Mouse (Mus musculus) lung, adult 10 weeks (tissue): ENCODE measurements around the gene Ring1. TPM values are rescaled to one million over a fixed set of nuclear protein-coding genes. Genes with fewer than 3 reads are reported as not detected.

Experiments used
- polyA plus RNA-seq: library from polyadenylated mRNA; stranded (reverse); fragments of 350-450 nt; fragmentation: Illumina TruSeq; extraction: RNeasy Lipid Tissue Mini Kit (QIAGEN cat#74804); gene quantifications from one replicate; pipeline ENCODE4 v1.2.3, GENCODE M21; 2014; ENCODE audit warnings: low read depth, low replicate concordance; ENCODE audit not compliant: insufficient read depth

Gene Ring1
- 21.8 TPM for polyA plus RNA-seq

GRCm38 (mm10) chr17:34024317-34024821 lies at the start of gene Ring1:
Gene Ring1 (minus strand): TSS chr17:34024680.

GRCm38 (mm10) chr17:34038878-34039561 lies 14.5 kb upstream of the Ring1 start, which contains the start of gene Col11a2:
Gene Col11a2 (plus strand): TSS chr17:34039437.

GRCm38 (mm10) chr17:34031465-34032173 lies 7.1 kb upstream of the Ring1 start, which contains the start of the genes Slc39a7 and Rxrb:
Gene Slc39a7 (minus strand): TSS chr17:34031682.
Gene Rxrb (plus strand): TSS chr17:34031812.

GRCm38 (mm10) chr17:34027656-34028223 lies 3.3 kb upstream of the Ring1 start, which contains the start of gene H2-Ke6:
Gene H2-Ke6 (minus strand): TSS chr17:34028060.

GRCm38 (mm10) chr17:34000150-34000537 lies 24.3 kb downstream of the Ring1 start, which contains the start of gene H2-K1:
Gene H2-K1 (minus strand): TSS chr17:34000347.

Other genes with a start within 250 kb of the Ring1 start
- 61.5 TPM for gene Angptl4, start 242.8 kb downstream of the Ring1 start, polyA plus RNA-seq
- 178 TPM for gene Kank3, start 214.2 kb downstream of the Ring1 start, polyA plus RNA-seq
- 1,820 TPM for gene Rps28, start 200.1 kb downstream of the Ring1 start, polyA plus RNA-seq
- gene Ndufa7, start 200.1 kb downstream of the Ring1 start, polyA plus RNA-seq: 520 TPM
- 20.1 TPM for gene Cd320, start 181.6 kb downstream of the Ring1 start, polyA plus RNA-seq
- gene Gm7029, start 150.8 kb downstream of the Ring1 start, polyA plus RNA-seq: not detected
- gene Kifc1, start 134.0 kb downstream of the Ring1 start, polyA plus RNA-seq: 0.86 TPM
- gene Platr17, start 119.5 kb downstream of the Ring1 start, polyA plus RNA-seq: 1.2 TPM
- gene Daxx, start 115.3 kb downstream of the Ring1 start, polyA plus RNA-seq: 19.4 TPM
- 126 TPM for gene Tapbp, start 108.8 kb downstream of the Ring1 start, polyA plus RNA-seq
- gene Zbtb22, start 108.8 kb downstream of the Ring1 start, polyA plus RNA-seq: 18.1 TPM
- 38.7 TPM for gene Rgl2, start 95.1 kb downstream of the Ring1 start, polyA plus RNA-seq
- gene Pfdn6, start 84.3 kb downstream of the Ring1 start, polyA plus RNA-seq: 90.6 TPM
- gene Wdr46, start 84.0 kb downstream of the Ring1 start, polyA plus RNA-seq: 8.3 TPM
- gene B3galt4, start 73.2 kb downstream of the Ring1 start, polyA plus RNA-seq: 5.8 TPM
- gene Vps52, start 68.9 kb downstream of the Ring1 start, polyA plus RNA-seq: 16.3 TPM
- 2,519 TPM for gene Rps18, start 68.7 kb downstream of the Ring1 start, polyA plus RNA-seq
- gene H2-K1, start 24.3 kb downstream of the Ring1 start, polyA plus RNA-seq: 1,531 TPM
- gene H2-Ke6, start 3.4 kb upstream of the Ring1 start, polyA plus RNA-seq: 90.2 TPM
- 95.6 TPM for gene Slc39a7, start 7.0 kb upstream of the Ring1 start, polyA plus RNA-seq
- 33.6 TPM for gene Rxrb, start 7.1 kb upstream of the Ring1 start, polyA plus RNA-seq
- gene Col11a2, start 14.8 kb upstream of the Ring1 start, polyA plus RNA-seq: 1.1 TPM
- 12.5 TPM for gene H2-Oa, start 67.7 kb upstream of the Ring1 start, polyA plus RNA-seq
- gene H2-DMa, start 94.9 kb upstream of the Ring1 start, polyA plus RNA-seq: 75.7 TPM
- gene Brd2, start 98.0 kb upstream of the Ring1 start, polyA plus RNA-seq: 94.4 TPM
- 35.5 TPM for gene H2-DMb2, start 118.6 kb upstream of the Ring1 start, polyA plus RNA-seq
- gene H2-DMb1, start 128.4 kb upstream of the Ring1 start, polyA plus RNA-seq: 64.1 TPM
- 21.5 TPM for gene Tap1, start 162.9 kb upstream of the Ring1 start, polyA plus RNA-seq
- 59.9 TPM for gene Psmb9, start 163.1 kb upstream of the Ring1 start, polyA plus RNA-seq
- 140 TPM for gene Psmb8, start 173.0 kb upstream of the Ring1 start, polyA plus RNA-seq
- 47.7 TPM for gene Tap2, start 178.8 kb upstream of the Ring1 start, polyA plus RNA-seq
- 28.6 TPM for gene H2-Ob, start 214.2 kb upstream of the Ring1 start, polyA plus RNA-seq
- gene H2-Ab1, start 233.0 kb upstream of the Ring1 start, polyA plus RNA-seq: 553 TPM